Mouse (Mus musculus): ENCODE results near the gene Osbpl10.

GRCm38 (mm10) chr9:115214572-115215571 is 236.5 kb downstream of the Osbpl10 start:
- TF ChIP-seq E2F4 (IDR thresholded peaks at IDR 0.05; ENCODE audit: insufficient read depth) (no peak), MYOG (IDR thresholded peaks at IDR 0.05; ENCODE audit: control insufficient read depth in 1 of 3, insufficient read depth in 1 of 3, insufficient read length in 2 of 3, low read depth in 2 of 3) (no peak), POLR2A (IDR thresholded peaks at IDR 0.05; ENCODE audit: insufficient read length, low read depth) (no peak), CEBPB (IDR thresholded peaks at IDR 0.05; ENCODE audit: insufficient read depth, poor library complexity, severe bottlenecking) (no peak)

All from myocyte (in vitro differentiated cells).